Mouse (Mus musculus) megakaryocyte-erythroid progenitor cell, adult 5-6 weeks (primary cell): ENCODE data around the gene Mtln. TPM values are rescaled to one million over a fixed set of nuclear protein-coding genes. Genes with fewer than 3 reads are reported as not detected.
A peak's percentile ranks its signal among the peaks of the same experiment; 100 is the strongest.

Experiments used
- ATAC-seq: replicated peaks from 2 replicates; pipeline ENCODE4 v1.8.0; 2016; ENCODE audit warnings: mild to moderate bottlenecking, inconsistent platforms; ENCODE audit not compliant: severe bottlenecking, poor library complexity, low FRiP score, low TSS enrichment
- total RNA-seq, 2 experiments: library from RNA; stranded (forward) in 1 of 2; stranded (reverse) in 1 of 2; fragments of 200-1000, 215-1000 nt in 1 of 2; fragments of >200 nt in 1 of 2; fragmentation: Nextera tagmentation in 1 of 2; gene quantifications; 2 replicates each; pipeline ENCODE4 v1.2.3; 2014 to 2017

The Mtln gene
- 30.9 and 33.7 TPM in 2 replicates for total RNA-seq (2014; fragmentation: Nextera tagmentation)
- total RNA-seq (2017) = 50.0 and 59.6 TPM in 2 replicates

DNA sequence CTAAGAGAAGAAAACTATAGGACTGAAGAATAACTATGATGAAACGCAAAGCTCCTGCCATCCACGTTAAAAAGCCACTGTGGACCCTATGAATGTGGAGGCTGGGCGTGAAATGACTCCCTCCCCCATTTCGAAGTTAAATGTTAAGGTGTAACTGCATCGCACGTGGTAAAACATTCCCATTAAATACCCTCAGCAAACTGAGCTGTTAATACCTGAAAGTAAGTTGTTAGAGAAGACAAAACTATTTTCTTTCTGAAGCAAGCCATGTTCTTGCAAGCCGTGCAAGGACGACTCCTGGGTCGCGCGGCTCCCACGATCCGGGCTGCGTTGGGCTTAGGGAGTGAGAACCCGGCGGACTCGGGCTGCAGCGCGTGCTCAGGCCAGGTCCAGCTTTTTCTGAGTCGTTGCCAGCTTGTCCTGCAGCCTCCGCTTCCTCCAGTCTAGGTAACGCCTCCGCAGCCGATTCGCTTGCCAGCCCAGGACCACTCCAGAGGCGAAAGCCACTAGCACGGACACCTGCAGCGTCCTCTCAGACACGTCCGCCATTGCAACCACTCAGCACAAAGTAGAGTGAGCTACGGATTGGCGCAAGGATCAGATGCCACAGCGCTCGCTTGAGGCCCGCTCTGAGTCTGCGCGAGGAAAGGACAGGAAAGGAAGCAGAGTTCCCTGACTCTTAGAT lies at the start of gene Mtln:
Gene Mtln, minus strand, starts transcription at position 570 of the 685 bp plus-strand sequence.
- peak; percentile 97 for ATAC-seq

DNA sequence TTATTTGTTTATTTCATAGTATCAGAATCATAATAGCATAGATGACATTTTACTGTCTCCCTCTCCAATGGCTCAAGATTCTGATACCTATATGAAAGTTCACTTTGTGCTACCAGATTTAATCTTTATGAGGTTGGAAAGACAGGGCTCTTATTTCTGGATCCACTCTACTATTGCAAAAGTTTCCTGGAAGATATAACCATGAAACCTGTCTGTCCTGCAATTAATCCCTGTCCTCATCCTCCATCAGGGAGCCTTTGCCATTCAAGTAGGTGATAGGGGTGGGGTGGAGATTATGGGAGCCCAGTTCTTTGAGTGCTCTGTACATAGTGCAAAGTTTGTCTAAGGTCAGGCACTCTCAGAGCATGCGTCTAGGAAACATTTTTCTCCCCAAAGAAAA lies 49.1 kb upstream of the Mtln start:
- ATAC-seq = no peak

GRCm38 (mm10) chr2:127839425-127839824 lies 47.1 kb upstream of the Mtln start:
- ATAC-seq = no peak

GRCm38 (mm10) chr2:127838576-127838975 lies 46.3 kb upstream of the Mtln start, which contains the start of gene Acoxl:
Acoxl (plus strand) TSS chr2:127838876.
- ATAC-seq = no peak

DNA sequence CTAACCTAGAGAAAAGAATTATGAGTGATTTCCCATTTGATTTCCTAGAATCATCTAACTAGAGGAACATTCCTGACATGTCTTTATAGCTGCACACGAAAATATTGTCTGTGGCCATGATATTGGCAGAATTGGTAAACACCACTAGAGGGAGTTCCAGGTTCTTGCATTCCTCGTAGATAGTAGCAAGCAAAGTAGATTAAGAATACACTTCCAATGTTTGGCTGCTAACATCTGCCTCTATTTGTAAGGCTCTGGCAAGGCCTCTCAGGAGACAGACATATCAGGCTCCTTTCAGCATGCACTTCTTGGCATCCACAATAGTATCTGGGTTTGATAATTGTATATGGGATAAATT lies 40.5 kb upstream of the Mtln start:
- peak; percentile 72 for ATAC-seq

- ATAC-seq = peak; percentile 9; the same call in 1 of the 2 replicates
These were observed 40.0 kb upstream of the Mtln start for GRCm38 (mm10) chr2:127832103-127832832.

DNA sequence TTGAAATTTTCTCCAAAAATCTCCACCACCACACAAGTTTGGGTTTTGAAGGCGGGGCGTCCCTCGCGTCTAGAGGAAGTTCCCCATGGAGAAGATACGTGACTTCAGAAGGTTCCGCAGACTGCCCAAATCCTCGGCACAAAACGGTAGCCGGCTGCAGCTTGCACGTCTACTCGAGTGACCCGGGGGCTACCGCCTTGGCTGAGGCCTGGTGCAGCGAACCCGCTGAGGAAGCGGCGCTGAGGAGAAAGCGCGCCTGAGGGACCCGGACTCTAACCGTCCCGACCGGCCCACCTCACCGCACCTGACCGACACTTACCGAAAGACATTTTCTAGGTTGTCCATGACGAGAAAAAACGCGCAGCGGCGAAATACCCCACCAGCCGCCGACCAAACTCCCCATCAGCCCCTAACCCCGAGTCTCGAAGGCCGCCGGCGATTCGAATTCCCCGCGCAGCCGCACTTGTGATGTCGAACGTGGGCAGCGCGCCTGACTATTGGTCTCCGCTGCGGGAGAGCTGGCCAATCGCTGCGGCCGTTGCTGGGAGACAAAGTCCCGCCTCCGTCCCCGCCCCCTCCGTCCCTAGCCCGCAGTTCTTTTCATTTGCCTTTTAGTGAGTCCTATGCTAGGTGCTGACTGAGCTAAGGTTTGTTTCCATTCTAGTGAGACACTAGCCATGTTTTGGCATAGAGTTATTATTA lies 39.3 kb upstream of the Mtln start, which contains the start of gene Bub1:
Gene Bub1, minus strand, starts transcription at position 465 of the 702 bp plus-strand sequence.
- ATAC-seq = peak; percentile 98

DNA sequence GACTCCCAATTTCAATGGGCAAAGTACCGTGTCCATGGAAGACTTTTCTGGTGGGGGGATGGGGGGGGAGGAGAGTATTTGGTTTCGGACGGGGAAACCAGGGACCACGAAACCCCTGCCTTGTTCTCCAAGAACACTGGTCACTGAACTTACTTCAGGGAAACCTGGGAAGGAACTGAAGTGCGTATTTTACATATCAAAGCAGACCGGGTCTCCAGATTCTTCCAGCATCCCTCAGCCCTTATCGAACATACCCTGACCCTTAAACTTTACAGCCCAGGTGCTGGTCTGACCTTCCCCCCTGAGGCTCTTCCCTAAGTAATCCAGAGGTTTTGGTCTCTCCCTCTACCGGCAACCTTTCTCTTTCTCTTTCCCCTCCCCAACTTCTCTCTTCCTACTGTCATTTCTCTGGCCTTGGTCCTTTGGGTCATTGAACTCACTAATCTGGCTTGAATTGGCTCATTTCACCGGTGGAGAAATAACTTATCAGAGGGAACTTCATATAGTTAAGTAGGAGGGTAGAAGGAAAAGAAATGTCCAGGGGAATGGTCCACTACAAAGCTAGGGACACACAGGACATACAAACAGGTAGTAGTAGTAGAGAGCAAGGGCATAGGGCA lies 2.5 kb downstream of the Mtln start:
- ATAC-seq = no peak

GRCm38 (mm10) chr2:127789138-127789537 lies 3.1 kb downstream of the Mtln start:
- 0 out of 2 replicates have a peak, but pooled peaks have one; percentile 25 for ATAC-seq

GRCm38 (mm10) chr2:127788440-127789116 lies 3.7 kb downstream of the Mtln start, which contains the start of gene Nphp1:
Nphp1 (minus strand) TSS chr2:127788897.
- ATAC-seq = peak; percentile 80

DNA sequence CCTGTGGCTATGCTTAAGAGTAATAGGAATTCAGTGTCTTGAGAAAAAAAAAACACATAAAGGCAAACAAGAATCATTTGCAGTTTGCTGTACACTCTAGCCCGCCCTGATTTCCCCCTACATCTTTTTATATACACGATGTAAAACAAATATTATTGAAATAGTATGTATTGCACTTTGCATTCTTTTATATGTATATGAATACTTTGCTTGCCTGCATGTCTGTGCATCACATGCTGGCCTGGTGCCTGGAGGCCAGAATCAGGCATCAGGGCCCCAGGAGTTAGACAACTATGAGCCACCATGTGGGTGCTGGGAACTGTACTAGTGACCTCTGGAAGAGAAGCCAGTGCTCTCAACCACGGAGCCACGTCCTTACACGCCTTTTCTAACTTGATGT lies 5.1 kb downstream of the Mtln start:
- no peak for ATAC-seq

GRCm38 (mm10) chr2:127778451-127778850 lies 13.8 kb downstream of the Mtln start:
- ATAC-seq = no peak

DNA sequence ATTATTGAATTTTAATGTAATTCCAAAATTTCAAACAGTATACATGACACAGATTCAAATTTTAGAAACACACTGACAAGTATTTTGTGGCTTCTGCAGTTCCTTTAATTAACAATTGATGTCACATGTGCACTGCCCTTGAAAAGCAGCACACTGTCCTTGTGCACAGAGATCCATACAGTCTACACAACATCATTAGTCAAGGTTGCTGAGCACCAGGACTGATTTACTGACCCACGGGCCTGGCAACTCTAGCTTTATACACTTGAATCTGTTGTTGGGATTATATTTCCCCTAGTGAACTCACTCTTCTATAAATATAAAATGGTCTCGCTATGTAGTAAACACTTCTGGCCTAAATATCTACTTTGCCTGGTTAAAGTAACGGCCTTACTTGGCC lies 17.3 kb downstream of the Mtln start:
- ATAC-seq = no peak

DNA sequence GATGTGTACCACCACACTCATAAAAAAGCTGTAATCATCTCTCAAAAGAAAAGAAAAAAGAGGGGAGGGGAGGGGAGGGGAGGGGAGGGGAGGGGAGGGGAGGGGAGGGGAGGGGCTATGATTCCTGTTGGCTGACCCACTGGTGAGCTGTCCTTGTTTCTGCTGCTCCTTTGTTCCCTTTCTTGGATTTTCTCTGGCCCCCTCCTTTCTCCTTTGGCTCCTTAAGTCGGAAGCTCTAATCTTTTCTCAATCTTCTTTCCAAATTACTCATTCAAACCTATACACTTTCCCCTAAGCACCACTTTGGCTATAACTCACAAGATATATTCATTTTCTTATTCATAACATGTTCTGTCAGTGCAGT lies 17.7 kb downstream of the Mtln start:
- no peak for ATAC-seq

GRCm38 (mm10) chr2:127773938-127774577 lies 18.2 kb downstream of the Mtln start:
- ATAC-seq = no peak

GRCm38 (mm10) chr2:127761587-127761986 lies 30.7 kb downstream of the Mtln start:
- ATAC-seq = no peak

GRCm38 (mm10) chr2:127760429-127761000 lies 31.8 kb downstream of the Mtln start:
- ATAC-seq = 0 out of 2 replicates have a peak, but pooled peaks have one; percentile 31

DNA sequence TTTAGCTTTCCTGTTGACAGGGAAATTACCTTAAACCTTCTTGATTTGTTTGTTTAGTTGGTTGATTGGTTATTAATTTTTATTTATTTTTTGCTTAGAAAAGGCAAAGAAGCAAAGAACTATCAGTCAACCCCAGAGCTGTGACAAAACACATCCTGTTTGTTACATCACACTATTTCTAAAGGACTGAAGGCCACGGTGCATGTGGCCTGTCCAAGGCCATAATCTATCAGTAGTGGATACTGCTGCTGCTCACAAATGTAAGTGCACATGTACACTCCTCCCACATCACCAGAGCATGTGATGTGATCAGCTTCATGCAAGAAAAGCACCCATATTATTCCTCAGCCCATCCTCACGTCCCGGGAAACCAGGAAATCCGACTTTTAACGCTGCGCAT lies 32.3 kb downstream of the Mtln start:
- ATAC-seq = no peak
